Mouse (Mus musculus) cerebellum, adult 9-10 months (tissue): Measurements from ENCODE around the gene Ncoa1.

Experiments
- DNase-seq: peaks from one replicate; pipeline ENCODE4 v3.0.0; 2022

Ncoa1 gene

DNA sequence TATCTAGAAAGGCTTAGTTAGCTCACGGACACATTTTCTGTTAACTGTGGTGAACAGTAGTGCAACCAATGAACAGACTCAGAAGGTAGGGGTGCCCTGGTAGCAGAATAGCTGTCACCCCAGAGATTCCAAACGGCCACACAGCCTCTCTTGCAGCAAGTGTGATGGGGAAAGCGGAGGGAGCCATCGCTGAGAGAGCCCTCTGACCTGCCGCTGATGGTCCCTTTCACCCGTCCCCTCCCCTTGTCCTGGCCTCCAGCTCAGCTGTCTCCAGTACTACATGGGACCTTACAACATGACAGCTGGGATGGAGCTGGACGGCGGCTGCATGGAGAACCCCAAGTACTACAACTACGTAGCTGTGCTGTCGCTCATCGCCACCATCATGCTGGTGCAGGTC is 270.9 kb downstream of the Ncoa1 start:
- no peak for DNase-seq

GRCm38 (mm10) chr12:4202206-4202605 is 274.8 kb downstream of the Ncoa1 start:
- DNase-seq, result no peak

DNA sequence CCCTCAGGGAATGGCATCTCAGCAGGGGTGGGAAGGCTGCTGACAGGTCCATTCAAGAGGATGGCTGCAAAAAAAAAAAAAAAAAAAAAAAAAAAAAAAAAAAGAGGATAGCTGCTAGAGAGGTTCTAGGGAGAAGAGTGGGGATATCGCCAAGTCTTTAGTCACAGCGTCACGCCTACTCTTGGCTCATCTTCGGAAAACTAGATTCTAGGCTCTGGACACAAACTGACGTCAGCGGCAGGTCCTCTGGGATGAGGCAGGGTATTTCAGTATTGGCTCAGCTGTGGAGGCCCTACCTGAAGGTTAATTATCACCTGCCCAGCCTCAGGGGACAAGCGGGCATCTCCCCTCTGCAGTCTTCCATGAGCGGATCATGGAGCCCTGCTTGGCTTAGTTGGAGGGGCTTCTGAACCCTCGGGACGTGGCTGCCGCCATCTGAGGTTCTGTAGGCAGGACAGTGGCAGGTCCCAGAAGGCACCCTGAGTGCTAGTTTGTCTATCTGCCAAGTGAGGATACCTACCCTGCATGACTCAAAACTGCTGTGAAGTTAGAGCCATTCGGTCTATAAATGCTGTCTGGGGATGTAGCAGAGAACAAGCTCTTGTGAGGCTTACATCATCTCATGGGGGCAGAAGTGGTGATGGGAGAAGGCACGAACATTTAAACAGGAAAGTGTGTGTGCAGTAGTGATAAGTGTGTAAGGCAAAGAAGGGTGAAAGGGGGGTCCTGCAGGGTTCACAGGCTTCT is 275.4 kb downstream of the Ncoa1 start:
- no peak for DNase-seq

GRCm38 (mm10) chr12:4199271-4199670 is 277.7 kb downstream of the Ncoa1 start:
- DNase-seq, result no peak

DNA sequence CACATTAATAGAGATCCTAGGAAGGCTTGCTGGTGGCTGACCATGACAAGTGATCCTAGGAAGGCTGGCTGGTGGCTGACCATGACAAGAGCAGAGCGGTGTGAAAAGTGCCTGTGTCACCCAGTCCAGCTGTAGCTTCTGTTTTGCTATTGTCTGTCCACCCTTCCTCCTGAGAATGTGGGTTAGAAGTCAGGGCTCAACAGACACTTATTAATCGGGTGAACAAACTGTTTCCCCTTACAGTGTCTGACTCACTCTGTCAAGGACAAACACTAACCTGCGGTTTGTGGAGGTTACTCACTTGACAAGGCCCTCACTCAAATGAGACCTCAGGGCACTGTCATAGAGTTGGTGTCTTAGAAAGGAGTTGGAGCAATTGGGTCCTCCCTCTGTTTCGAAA is 278.3 kb downstream of the Ncoa1 start:
- DNase-seq, result no peak
